Mouse (Mus musculus) cerebellum, adult 2 months (tissue): ENCODE measurements around the gene Clasp1. TPM values are rescaled to one million over a fixed set of nuclear protein-coding genes. Genes with fewer than 3 reads are reported as not detected.

ENCODE experiments used
- DNase-seq, 2 experiments: peaks; one replicate each; pipeline ENCODE4 v3.0.0; 2021
- H3K27ac ChIP-seq: fragments of 200-500 bp; 2 replicates; pipeline ENCODE4 v1.5.1; 2012; ENCODE audit warnings: low read length, control low read depth, inconsistent platforms; ENCODE audit not compliant: insufficient read depth
- H3K27me3 ChIP-seq: fragments of 200-500 bp; 2 replicates; pipeline ENCODE4 v1.6.1; 2012; ENCODE audit warnings: inconsistent platforms, mild to moderate bottlenecking, low read length, moderate library complexity; ENCODE audit not compliant: control insufficient read depth, insufficient read depth
- H3K4me1 ChIP-seq: fragments of 200-500 bp; 2 replicates; pipeline ENCODE4 v1.6.1; 2011; ENCODE audit warnings: low read length; ENCODE audit not compliant: control insufficient read depth, insufficient read depth
- H3K4me3 ChIP-seq: fragments of 200-500 bp; replicated peaks from 2 replicates; pipeline ENCODE3; 2011; ENCODE audit warnings: mild to moderate bottlenecking, low read depth, low read length, control low read depth; ENCODE audit not compliant: insufficient read depth
- CTCF ChIP-seq: fragments of 200-500 bp; IDR thresholded peaks from 2 replicates; pipeline ENCODE4 v1.5.1; 2011; ENCODE audit warnings: low read depth, mild to moderate bottlenecking, control low read depth, low read length, moderate library complexity, borderline replicate concordance; ENCODE audit not compliant: insufficient read depth
- POLR2A ChIP-seq: fragments of 200-500 bp; IDR thresholded peaks from 2 replicates; pipeline ENCODE4 v1.6.1; 2011; ENCODE audit warnings: low read length, control low read depth, borderline replicate concordance; ENCODE audit not compliant: insufficient read depth
- WGBS: fragments of 180-500 bp; shearing (Covaris S2); methylation state at CpG from one replicate; pipeline ENCODE4 v1.1.7; 2018; 5-methylcytosine and 5-hydroxymethylcytosine counted together
- polyA plus RNA-seq: library from polyadenylated mRNA; depleted of rRNA; stranded (reverse); fragments of >200 nt; gene quantifications from 2 replicates; pipeline ENCODE4 v1.2.3, GENCODE M21; 2012

Gene Clasp1
- polyA plus RNA-seq, 1 experiment: 63.7 TPM

DNA sequence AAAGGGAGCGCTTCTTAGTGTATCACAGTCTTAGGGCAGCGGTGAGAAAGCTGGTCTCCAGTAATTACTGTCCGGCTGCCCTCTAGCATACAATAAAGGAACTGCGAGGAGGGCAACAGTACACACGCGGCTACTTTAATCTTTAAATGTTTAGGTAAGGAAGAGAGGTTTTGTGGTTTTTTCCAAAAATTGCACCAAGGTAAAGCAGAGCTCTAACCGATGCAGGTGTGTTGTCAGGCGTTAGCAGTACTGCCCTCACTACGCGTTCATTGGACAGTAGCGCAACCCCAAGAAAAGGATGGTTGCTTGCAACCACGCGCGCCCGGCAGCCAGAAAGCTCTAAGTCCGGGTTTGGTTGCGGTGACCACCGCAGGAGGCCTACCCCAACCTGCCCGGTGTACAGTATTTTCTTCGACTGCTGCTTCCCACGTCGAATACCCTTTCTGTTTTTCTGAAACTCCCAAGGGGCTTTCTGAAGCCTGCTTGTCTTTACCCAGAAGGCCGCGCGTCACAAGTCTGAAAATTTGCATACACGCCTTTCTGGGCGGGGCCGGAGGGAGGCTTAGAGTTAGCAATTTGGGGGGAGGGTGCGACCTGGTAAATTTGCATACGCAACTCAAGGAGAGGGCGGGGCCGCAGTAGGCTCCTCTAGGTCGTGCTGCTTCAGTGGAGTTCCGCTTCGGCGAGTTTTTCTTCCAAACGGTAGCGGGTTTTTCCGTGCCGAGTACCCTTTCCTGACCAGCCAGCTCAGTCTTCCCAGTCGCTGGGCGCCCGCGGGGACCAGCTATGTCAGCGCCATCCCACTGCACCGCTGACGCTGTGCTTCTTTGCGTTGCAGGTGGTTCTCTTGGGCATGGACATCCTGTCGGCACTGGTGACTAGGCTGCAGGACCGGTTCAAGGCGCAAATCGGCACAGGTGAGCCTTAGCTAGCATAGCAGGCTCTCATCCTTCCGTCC lies 70.4 kb downstream of the Clasp1 start:
- Histone ChIP-seq H3K4me1 (peaks cover 9% of the 10 kb centered on the region), H3K27ac (peak overlapping the region; percentile 98), H3K4me3 (peak overlapping the region; percentile 63), H3K27me3 (no peaks in the 10 kb centered on the region)
- DNase-seq: peak; percentile 91 to 94
- TF ChIP-seq CTCF (peak; percentile 48; the same call in 1 of the 2 replicates), POLR2A (peak; percentile 93)
- WGBS: under 1% methylated on average over 53 of the region's 53 CpGs

DNA sequence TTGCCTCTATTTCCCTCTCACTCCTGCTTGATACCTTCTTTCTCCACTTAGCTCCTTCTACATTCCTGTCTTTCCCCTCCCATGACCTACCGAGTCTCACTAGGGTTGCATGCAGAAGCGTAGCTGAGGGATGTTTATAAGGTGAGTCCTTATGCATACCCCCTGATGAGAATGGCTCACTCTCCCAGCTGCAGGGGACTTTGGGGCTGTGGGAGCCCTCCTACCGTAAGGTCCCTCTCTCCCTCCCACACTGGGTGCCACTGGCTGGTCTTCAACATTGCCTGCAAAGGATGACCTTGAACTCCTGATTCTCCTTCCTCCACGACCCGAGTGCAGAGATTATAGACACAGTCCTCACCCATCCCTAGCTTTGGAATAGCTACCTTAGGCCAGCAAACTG lies 71.9 kb downstream of the Clasp1 start:
- WGBS: 93% methylated on average over 5 of the region's 5 CpGs

DNA sequence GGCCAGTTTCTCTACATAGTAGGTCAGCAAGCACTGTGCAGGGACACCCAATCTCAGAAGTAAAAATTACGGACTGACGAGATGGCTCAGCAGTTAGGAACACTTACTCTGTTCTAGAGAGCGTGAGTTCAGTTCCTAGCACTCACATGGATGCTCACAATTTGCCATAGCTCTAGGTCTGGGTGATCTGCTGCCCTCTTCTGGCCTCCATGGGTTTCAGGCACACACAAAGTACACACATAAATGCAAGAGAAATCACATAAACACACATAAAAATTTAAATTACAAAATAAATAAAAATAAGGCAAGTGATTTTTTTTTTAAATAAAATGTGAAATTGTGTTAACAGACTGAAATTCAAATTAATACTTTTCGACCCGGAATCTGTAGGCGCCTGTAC lies 77.2 kb downstream of the Clasp1 start:
- WGBS: 97% methylated on average over 6 of the region's 6 CpGs
- no peak overlapping the region for H3K4me3 ChIP-seq
- no peaks in the 10 kb centered on the region for H3K27me3 ChIP-seq
- no peak overlapping the region for H3K27ac ChIP-seq
- DNase-seq: no peak
- H3K4me1 ChIP-seq: no peaks in the 10 kb centered on the region
- TF ChIP-seq CTCF (peak; percentile 13; the same call in 1 of the 2 replicates), POLR2A (no peak)

More for the DNA sequence above, 71.9 kb downstream of the Clasp1 start:
- Histone ChIP-seq H3K27me3 (no peaks in the 10 kb centered on the region), H3K4me1 (peaks cover 9% of the 10 kb centered on the region), H3K4me3 (no peak overlapping the region), H3K27ac (no peak overlapping the region)
- DNase-seq: no peak
- TF ChIP-seq CTCF (no peak), POLR2A (no peak)

DNA sequence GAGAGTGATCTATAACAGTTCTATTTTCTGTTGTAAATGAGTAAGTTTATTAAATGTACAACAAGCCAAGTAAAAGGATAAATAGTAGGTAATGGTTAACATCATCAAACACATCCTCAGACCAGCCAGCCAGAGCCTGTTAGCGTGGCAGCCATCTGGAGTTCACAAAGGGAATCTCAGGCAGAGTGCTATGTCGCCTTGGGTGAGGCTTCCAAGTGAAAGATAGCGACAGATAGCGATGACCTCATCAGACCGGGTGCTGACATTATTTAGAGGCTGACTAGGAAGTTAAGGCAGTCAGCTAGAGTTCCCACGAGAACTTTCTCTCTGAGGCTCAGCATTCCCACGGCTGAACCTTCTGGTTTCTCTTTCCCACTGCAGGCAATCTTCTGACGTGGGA lies 83.5 kb downstream of the Clasp1 start:
- H3K27me3 ChIP-seq: no peaks in the 10 kb centered on the region
- DNase-seq: no peak
- TF ChIP-seq CTCF (no peak), POLR2A (no peak)
- H3K27ac ChIP-seq: no peak overlapping the region
- no peak overlapping the region for H3K4me3 ChIP-seq
- H3K4me1 ChIP-seq: no peaks in the 10 kb centered on the region
- WGBS: 81% methylated on average over 8 of the region's 8 CpGs

DNA sequence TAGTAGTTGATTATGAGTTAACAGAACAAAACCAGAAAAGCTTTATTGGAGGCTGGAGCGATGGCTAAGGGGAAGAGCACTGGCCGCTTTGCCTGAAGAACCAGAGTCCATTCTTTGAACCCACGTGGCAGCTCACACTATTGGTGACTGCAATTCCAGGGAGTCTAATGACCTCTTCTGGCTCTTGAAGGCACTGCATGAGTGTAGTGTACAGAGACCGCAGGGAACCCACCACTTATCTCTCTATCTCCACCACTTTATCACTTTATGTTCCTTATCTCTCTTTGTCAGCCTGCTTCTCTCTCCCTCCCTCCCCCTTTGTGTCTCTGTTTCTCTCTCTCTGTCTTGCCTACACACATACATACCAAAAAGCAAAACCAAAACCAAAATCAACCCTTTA lies 88.1 kb downstream of the Clasp1 start:
- Histone ChIP-seq H3K27ac (no peak overlapping the region), H3K4me3 (no peak overlapping the region), H3K4me1 (no peaks in the 10 kb centered on the region), H3K27me3 (no peaks in the 10 kb centered on the region)
- TF ChIP-seq CTCF (peak; percentile 64), POLR2A (no peak)
- WGBS: 43% methylated on average over 4 of the region's 4 CpGs
- DNase-seq: peak in 1 of 2 experiments; percentile 23

DNA sequence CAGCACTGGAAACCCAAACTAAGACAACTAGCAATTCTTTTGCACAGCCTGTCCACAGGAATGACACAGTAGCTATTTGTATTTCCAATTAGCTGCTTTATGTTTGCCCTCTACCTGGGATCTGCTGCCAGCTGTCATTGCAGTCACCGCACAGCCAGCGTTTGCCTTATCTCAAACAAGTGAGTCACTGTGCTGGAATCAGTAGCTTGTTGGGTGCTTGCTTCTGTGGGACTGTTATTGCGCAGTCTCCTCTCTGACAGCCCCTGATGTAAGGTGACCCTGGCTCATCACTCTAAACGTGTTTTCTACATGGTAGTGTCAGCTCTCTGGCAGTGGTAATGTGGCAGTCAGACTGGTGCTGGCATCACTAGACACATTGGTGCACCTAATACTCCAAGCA lies 90.4 kb downstream of the Clasp1 start:
- Histone ChIP-seq H3K4me1 (no peaks in the 10 kb centered on the region), H3K4me3 (no peak overlapping the region), H3K27ac (no peak overlapping the region), H3K27me3 (no peaks in the 10 kb centered on the region)
- DNase-seq: no peak
- WGBS: 85% methylated on average over 4 of the region's 4 CpGs
- no peak for TF ChIP-seq CTCF
- no peak for TF ChIP-seq POLR2A

DNA sequence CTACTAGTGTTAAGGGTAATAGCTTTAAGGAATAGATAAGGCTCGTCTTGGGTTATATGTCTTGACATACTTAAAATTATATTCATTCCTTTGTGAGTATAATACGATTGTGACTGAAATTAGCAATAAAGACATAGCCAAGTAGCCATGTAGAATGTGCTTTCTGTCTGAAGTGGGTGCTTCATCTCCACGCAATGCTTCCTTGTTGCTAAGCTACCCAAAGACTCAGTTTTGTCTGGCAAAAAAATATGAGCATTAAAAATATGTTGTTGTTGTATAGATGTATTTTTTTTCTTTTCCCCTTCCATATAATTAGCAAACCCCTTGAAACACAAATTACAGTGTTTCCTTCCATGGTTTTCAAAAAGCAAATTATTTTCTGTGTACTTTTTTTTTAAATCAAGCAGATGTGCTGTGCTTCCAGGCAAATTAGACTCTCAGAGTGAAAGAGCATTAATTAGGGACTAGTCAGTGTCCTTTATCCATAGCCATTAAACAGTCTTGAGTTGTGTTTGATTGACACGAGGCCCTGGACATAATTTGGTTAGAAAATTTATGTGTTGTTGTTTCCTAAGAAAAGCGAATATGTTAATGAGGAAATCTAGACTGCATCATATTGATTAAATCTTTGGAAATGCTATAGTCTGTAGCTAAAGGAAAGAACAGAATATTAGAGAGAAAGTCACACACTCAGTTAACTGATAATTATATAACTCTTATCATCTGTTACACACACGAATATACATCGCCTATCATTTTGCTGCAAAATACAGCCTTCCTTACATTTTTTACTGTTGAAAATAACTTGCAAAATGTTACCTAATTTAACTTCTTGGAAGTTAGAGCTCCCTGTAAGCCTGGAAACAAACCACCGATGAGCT lies 91.9 kb downstream of the Clasp1 start:
- no peak overlapping the region for H3K27ac ChIP-seq
- WGBS: 78% methylated on average over 8 of the region's 8 CpGs
- no peaks in the 10 kb centered on the region for H3K27me3 ChIP-seq
- DNase-seq: no peak
- no peak for TF ChIP-seq POLR2A
- no peak for TF ChIP-seq CTCF
- peaks cover 2% of the 10 kb centered on the region; the same call in 1 of the 2 replicates for H3K4me1 ChIP-seq
- no peak overlapping the region for H3K4me3 ChIP-seq

DNA sequence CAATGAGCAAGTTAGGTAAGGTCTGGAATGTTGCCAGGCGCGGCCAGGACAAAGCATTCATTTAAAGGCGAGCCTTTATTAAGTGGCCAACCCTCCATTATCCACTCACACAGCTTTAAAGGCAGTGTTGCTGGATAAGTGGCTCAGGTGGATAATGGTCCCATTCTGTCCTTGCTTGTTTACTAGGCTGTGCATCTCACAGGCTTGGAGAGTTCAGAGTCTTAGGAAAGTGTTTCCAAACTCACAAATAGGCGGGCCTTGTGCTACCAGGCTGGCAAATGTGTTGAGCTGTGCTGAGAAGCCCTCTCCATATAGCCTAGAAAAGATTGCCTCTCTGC lies 92.5 kb downstream of the Clasp1 start:
- TF ChIP-seq POLR2A (no peak), CTCF (no peak)
- DNase-seq: no peak
- WGBS: 66% methylated on average over 4 of the region's 4 CpGs
- Histone ChIP-seq H3K27me3 (no peaks in the 10 kb centered on the region), H3K4me3 (no peak overlapping the region), H3K4me1 (peaks cover 2% of the 10 kb centered on the region; the same call in 1 of the 2 replicates), H3K27ac (no peak overlapping the region)
